Mouse (Mus musculus): ENCODE results near the gene Ppef2.

Ppef2 gene

DNA sequence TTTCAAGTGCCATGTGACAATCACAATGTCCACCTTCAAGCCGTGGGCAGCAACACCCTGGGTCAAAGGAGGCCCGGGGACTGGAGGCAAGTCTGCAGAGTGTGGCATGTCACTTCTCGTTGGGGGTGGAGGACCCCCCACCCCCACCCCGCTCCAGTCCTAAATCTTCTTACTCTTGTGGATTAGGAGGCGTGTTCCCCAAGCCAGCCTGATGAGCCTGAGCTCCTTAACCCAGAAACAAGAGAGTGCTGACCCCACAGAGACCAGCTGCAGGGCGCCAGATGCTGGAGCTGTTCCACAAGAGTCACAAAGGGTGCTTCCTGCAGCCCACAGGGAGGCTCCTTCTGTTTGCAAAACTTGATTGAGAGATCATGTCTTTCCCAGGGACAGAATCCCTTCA, at the start of gene Ppef2:
Ppef2 (minus strand) TSS at position 61 of the 400 bp plus-strand sequence.
- DNase-seq (ENCODE audit: low read depth): no peak

DNA sequence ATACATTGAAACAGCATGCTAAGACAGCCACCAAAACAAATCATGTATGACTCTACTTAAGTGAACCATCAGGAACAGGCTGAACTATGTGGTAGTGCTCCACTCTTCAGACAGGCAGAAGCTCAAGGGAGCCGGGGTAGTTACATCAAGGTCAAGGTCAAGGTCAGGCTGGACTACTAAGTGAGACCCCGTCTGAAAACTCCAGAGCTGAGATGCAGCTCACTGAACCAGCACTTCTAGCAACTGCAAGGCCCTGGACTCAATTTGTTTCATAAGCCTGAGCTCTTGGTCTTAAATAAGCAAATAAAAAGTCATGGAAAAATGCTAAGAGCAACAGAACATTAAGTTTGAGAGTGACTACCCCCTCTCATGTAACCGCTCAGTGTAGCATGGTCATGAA, 48.2 kb upstream of the Ppef2 start:
- DNase-seq (ENCODE audit: low read depth): no peak

DNA sequence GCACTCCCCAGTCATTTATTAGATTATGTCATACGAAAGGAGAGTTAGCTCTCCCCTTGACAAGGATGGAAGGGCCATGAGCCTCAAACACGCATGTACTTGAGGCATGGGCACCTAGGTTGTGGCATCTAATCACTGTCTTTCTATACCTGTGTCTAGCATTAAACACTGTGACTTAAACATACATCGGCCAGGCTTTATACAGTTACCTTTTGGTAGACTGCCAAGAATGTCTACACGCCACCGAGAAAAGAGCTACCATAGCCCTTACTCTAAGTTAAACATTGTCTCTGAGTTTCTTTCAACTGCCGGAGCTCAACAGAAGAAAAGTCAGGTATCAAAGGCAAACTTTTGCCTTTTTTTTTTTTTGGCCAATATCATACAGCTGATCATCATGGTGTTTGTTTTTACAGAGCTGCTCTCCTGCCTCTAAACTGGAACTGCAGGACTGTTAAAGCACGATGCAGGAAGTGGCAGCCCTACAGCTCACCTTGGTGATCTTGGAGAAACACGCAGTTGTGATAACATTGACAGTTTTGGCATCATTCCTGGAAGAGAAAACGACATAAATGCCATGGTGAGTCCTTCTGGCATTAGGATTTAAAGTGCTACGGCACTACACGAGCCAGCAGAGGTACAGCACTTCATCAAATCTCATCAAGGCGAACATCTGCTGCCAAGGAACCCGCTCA, 46.2 kb upstream of the Ppef2 start:
- DNase-seq (ENCODE audit: low read depth): no peak

DNA sequence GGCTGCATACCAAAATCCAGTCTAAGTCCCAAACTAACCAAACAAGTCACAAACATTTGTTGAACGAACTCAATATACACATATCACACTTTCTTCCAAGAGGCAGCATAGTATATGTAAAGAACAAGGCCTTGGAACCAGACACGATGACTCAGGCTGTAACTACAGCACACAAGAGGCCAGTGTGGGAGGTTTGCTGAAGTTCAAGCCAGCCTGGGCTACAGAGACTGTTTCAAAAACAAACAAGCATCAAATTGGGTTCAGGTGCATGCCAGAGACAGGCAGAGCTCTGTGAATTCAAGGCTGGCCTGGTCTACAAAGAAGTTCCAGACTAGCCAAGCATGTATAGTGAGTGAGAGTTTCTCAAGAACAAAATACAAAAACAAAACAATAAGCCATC, 38.4 kb upstream of the Ppef2 start:
- peak; percentile 64 for DNase-seq (ENCODE audit: low read depth)

DNA sequence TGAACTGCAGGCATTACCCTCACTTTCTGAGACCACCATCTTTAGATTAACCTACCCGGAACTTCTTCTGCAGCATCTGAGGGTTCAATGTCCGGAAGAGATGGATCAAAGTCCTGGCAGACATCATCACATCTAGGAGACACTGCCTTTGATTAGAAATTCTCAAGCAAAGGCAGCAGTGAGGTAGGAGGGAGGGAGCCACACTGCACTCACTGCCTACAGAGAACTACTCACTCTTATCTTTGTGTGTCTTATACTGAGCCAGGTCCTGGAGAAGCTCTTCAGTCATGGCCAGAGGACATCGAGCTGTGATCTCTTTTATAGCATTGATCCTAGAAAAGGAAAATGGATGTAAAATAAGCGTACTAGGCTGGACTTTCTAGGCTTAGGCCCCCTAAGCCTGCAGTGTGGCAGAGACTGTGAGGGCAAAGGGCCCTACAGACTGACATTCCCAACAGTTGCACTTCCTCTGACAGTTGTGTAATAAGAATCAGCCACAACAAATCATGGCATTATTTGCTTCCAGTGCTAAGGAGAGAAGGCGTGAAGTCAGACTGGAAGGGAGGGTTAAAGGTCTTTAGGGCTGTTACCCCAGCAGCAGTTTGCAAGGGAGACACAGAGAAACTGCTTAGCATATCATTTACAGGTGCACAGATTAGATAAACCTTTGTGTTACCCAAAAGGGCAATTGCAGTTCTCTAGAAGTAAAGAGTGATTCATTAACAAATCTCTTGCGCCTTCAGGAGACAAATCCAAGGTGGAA, 35.8 kb upstream of the Ppef2 start:
- no peak for DNase-seq (ENCODE audit: low read depth)

DNA sequence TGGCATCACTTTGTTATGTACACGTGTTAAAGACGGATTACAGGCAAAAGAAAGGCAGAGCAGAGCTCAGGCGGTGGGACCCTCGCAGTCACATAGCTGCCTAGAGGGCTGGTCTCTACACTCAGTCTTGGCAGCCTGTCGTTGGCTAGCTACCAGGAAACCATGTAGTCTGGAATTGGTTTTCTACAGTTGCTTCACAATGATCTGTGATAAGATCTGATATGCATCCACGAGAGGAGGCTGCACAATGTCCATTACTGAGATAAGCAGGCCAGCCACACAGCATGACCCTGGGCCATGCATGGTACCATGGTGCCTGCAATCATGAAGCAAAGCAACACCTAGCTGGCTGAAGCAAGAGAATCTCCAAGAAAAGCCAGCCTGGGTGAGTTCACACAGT, 31.8 kb upstream of the Ppef2 start:
- no peak for DNase-seq (ENCODE audit: low read depth)

DNA sequence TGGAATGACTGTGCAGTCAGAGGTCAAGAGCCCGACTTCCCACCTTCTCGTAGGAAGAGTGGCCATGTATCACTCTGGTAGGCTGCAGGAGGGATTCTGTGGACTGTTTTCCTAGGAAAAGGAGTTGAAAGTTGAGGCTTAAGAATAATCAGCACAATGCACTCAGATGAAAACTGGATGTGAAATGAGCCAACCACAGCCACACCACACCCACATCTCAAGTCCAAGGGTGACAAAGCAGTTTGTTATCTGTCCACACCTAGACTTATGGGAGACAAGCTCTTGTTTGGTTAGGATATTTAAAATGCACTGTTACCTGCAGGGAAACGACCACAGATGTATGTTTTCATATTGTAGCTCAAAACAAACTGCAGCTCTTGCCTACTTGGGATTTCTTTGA, 27.0 kb upstream of the Ppef2 start:
- peak; percentile 44 for DNase-seq (ENCODE audit: low read depth)

DNA sequence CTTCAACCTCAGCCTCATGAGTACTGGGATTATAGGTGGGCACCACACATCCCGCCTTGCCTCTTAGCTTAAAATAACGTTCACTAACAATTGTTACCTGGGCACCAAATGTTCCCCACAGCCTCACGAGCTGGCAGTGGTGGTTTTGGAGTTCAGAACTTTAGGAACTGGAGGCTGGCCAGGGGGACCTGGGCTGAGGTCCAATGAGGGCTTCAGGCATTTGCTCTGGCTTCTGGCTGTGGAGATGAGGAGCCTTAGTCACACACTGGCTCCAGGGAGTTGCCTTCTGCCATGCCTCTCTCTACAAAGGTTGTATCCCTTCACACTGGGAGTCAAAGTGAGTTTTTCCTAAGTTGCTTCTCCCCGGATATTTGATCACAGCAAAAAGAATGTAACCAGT, 26.5 kb upstream of the Ppef2 start:
- DNase-seq (ENCODE audit: low read depth): peak; percentile 82

DNA sequence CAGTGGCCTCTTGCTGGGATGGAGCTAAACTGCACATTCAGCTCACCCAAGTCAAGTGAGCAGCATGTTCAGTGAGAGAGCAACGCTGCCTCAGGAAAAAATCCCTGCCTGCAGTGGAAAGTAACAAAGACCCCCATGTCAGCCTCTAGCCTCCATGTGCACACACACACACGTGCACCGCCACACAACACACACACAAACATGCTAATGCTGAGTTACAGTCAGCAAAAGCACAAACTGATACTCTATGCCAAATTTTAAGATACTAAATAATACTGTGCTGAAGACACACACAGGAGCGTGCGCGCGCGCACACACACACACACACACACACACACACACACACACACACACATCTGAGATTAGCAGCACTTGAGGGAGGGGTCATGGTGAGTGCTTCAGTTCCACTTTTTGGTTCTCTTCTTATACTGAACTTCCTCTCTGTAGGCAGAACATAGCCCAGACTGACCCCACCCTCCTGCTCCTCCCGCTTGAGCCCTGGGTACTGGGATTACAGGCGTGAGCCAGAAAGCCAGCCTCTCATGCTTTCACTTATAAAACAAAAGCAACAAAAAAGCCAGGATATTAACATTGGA, 23.0 kb upstream of the Ppef2 start:
- DNase-seq (ENCODE audit: low read depth): no peak

DNA sequence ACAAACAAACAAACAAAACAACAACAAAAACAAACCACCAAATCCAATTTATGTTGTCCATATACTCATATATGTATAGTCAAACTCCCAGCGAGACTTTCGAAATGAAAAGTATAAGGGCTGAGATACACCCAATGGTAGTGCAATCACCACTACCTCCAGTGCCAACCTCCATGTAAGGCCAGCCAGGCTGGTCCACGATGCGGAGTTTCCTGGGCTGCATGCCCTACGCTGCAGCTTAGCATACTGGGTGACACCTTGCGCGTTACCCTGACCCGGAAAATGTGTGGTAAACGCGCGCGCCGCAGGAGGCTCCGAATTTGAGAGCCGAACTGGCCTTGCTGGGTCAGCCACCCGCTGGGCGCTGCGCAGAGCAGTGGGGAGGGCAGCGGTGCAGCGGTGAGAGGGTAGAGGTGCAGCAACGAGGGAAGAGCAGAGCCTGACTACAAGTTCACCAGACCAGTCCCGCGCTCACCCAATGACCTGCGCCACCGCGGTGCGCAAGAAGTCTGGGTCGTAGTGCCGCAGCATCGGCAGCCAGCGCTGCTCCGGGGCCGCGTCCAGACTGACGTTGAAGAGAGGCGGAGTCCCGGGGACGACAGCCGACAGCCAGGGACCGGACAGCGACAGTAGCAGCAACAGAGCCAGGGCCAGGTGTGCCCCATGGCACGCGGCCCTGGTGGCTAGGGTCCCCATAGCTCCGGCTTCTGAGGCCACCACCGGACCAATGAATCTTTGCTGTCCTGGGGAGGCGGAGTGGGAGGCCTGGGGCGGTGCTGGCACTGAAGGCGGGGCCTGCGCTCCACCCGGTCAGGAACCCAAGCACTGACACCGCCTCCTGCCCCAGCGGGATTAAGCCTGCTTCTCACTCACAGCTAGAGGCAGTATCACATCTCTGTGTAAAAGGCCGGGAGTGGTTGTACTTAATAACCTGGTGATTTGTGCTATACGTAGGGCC, 21.6 kb upstream of the Ppef2 start, which contains the start of gene Naaa:
Naaa (minus strand) TSS at position 734 of the 958 bp plus-strand sequence.
- DNase-seq (ENCODE audit: low read depth): peak; percentile 78

DNA sequence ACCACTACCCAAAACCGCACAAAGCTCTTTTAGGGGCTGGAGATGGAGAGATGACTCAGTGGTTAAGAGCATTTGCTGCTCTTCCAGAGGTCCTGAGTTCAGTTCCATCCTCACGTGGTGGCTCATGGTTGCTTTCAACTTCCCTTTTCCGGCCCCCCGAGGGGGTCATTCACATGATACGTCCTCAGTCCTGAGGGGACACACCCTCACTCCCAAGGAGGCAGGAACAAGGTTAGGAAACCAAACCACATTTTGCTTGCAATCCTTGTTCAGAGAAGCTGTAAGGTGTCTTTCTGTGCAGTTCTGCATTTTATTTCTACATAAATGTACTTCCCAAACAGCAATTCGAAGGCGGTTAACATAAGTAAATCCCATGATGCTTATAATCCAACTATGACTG, 14.4 kb upstream of the Ppef2 start:
- no peak for DNase-seq (ENCODE audit: low read depth)

DNA sequence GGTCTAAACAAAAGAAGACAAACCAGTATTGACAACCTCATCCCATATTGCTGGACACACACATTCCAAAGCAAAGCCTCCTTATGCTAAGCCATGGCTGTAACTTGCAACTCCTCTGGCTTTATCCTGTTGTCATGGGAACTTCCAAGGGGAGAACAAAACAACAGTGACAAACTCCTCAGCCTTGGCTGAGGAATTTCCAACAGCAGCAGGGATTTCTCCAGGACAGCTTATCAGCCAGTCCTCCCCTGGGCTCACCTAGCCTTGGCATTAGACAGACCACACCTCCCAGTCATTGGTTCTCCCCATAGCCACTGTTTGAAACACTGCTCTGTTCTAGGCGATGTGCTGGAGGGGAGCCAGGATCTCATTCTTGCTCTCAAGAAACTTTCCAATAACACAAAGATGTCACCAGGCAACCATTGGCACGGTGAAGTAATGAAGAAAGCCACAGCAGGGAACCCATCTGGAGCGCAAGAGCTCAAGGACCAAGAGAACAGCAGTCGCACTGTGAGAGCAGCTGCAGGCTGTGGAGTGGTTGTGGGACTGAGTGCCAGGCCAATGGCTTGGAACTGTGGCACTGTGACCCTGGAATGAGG, 7.8 kb upstream of the Ppef2 start:
- peak; percentile 60 for DNase-seq (ENCODE audit: low read depth)

DNA sequence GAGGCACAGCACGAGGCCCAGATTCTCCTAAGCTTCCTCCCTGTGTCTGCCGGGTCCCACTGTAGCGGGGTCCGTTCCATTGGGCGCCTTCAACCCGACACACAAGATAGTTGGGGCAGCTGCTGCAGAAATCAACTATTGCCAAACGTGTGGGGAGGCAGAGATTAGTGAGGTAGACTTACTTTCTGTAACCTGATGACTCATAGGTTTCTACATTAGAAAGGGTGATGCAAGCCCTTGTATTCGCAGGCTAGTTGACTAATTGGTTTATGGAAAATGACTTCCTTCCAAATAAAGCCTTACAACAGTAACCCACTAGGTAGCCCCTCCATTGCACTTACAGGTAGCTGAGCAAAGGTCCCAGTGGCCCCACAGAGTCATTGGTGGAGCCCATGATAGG, 6.6 kb upstream of the Ppef2 start:
- peak; percentile 47 for DNase-seq (ENCODE audit: low read depth)

DNA sequence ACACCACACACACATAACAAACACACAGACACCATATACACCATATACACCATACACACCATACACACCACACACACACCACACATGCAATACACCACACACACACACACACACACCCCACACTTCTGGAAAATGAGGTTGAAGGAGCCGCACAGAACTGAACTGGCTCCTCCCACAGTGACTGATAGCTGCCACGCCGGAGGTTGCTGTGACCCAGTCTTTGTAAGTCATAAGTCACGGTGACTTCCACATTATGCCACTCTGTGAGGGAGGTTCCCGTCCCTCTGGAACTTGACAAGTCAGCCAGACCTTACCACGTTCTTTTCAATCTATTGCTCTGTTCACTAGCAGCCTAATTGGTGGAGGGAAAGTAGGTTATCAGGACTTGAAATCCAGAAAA, 1.6 kb downstream of the Ppef2 start:
- no peak for DNase-seq (ENCODE audit: low read depth)

DNA sequence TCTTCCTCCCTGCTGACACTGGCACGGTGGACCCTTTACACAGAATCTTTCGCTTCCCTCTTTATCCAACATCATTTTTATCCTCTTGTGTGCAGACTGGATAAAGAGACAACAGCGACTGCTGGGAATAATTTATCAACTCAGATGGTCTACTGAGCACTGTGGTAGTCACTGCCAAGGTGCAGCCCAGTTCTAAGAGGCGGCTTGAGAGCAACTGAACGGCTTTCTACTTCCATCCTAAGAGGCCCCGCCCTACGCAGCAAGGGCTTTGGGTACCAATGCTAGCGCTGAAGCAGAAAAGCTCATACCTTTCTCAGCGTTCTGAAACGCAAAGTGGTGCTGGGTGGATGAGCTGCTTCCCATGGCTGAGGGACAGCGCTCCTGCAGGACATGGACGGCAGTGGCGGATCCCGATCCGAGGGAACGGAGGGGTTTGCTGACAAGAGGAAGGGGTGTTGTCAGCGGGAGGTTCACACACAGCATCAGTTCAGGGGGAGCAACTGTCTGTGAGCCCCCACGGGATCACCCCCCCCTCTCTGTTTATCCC, 3.2 kb downstream of the Ppef2 start:
- DNase-seq (ENCODE audit: low read depth): no peak

DNA sequence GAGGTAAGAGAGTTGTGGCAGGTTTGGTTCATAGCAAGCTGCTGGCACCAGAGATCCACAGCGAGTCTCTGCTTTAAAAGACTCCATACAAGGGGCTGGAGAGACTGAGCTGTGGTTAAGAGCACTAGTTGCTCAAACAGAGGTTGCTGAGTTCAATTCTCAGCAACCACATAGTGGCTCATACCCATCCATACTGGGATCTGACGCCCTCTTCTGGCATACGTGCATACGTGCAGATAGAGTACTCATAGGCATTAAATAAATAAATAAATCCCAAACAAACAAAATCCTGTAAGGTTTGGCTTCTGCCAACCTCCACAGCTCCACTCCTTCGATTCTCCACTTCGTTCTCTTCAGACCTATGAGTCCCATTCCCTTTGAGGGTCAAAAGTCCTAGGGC, 4.0 kb downstream of the Ppef2 start:
- DNase-seq (ENCODE audit: low read depth): no peak

DNA sequence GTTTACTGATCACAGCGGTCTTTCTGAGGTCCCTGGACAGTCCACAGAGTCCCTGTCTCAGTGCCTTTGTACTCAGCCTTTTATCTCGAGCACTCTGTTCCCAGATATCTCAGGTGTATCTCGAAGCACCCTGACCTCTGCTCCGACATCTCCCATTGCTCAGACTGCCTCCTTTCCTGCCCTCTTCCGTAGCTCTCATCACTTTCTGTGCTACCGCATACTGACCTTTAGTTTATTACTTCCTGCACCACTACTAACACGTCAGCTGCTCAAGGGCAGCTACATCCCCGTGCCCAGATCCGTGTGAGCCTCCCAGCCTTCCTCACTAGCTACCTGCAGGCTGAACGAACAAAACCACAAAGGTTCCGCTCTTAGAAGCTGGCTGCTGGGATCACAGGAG, 7.5 kb downstream of the Ppef2 start:
- no peak for DNase-seq (ENCODE audit: low read depth)

DNA sequence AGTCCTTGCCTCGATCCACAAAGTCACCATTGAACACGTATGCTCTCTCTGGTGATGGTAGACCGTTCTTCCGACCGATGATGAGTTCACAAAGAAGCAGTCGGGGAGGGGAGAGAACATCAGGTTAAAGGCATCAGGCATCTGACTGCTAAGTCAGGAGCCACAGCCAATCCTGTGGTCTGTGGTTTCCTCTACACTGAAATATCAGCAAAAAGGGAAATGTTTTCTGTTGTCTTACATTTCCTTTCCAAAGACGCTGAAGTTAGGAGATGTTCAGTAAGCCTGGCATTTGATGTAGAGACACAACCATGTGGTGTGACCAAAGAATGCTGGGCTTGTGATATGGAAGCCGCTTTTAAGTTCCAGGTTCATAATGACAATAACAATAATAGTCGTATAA, 10.6 kb downstream of the Ppef2 start:
- no peak for DNase-seq (ENCODE audit: low read depth)

DNA sequence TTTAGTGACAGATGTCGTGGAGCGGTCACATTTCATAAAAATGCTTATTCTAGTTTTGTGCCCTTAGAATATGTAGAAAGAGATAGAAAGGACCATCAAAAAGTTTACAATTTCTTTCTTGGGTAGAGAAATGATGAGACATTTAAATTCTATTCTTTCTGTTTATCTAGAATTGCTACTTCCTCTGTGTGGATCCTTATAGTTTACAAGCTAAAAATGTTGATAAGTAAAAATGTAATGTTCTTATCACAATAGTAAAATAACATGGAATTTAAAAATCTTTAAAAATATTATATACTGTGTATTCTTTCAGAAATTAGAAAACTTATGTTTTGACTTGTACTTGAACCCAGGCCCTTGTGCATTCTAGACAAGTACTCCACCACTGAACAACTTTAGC, 11.2 kb downstream of the Ppef2 start:
- DNase-seq (ENCODE audit: low read depth): no peak

DNA sequence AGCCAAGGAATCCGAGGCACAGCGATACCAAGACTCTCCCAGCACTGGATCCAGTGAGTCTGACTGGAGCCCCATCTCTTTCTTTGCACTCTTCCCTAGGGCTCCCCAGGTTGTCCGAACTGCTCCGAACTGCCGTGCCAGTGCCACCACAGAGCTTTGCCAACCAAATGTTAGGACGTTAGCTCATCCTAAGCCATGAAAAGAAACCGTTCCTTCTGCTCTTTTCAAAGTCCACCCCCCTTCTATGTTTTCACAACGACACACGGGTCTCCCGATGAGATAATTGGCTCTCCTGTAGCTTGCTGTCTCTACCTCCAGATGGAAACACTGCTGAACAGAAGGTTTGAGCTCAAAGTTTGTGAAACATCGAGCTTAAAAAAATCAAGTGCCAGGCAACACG, 15.3 kb downstream of the Ppef2 start:
- no peak for DNase-seq (ENCODE audit: low read depth)
